Mouse (Mus musculus): Measurements from ENCODE around the gene Glyr1. TPM values are rescaled to one million over a fixed set of nuclear protein-coding genes. Genes with fewer than 3 reads are reported as not detected.

Glyr1 gene
- polyA plus RNA-seq, 2 experiments, result 21.7 to 26.4 TPM

- WGBS (ENCODE audit: insufficient replicate concordance), result 78% methylated on average over 4 of the region's 4 CpGs
- H3K36me3 ChIP-seq (replicated peaks; ENCODE audit: control insufficient read depth, insufficient read depth, low read depth), result peaks cover 34% of the 10 kb centered on the region
Observed at GRCm38 (mm10) chr16:5085196-5085595, 35.5 kb upstream of the Glyr1 start.

GRCm38 (mm10) chr16:5074341-5074740, 24.7 kb upstream of the Glyr1 start:
- H3K4me1 ChIP-seq (replicated peaks; ENCODE audit: control insufficient read depth in 2 of 2, insufficient read depth in 2 of 2, low read length in 1 of 2), result no peaks in the 10 kb centered on the region
- no peak for DNase-seq (ENCODE audit: low read depth in 3 of 3, low spot score in 3 of 3)
- H3K27ac ChIP-seq, result no peak overlapping the region
- H3K27me3 ChIP-seq (ENCODE audit: control insufficient read depth, insufficient read depth, low read length), result no peaks in the 10 kb centered on the region
- no peak overlapping the region for H3K9ac ChIP-seq (replicated peaks)
- H3K9me3 ChIP-seq (ENCODE audit: control insufficient read depth, low read length), result no peaks in the 10 kb centered on the region
- TF ChIP-seq CTCF (IDR thresholded peaks at IDR 0.05; ENCODE audit: low read depth) (no peak), EP300 (IDR thresholded peaks at IDR 0.05; ENCODE audit: low read depth) (no peak)
- ATAC-seq (ENCODE audit: insufficient read depth), result no peak
- 84% methylated on average over 5 of the region's 5 CpGs for WGBS (ENCODE audit: insufficient replicate concordance)
- H3K36me3 ChIP-seq (replicated peaks; ENCODE audit: control insufficient read depth, insufficient read depth, low read depth), result peaks cover 82% of the 10 kb centered on the region
- no peak overlapping the region for H3K4me2 ChIP-seq (ENCODE audit: low read depth)
- no peak overlapping the region for H3K4me3 ChIP-seq (ENCODE audit: insufficient read depth in 1 of 2, low read depth in 2 of 2, low read length in 2 of 2)

More at GRCm38 (mm10) chr16:5085196-5085595, 35.5 kb upstream of the Glyr1 start:
- H3K4me2 ChIP-seq (ENCODE audit: low read depth), result no peak overlapping the region
- H3K27ac ChIP-seq, result no peak overlapping the region
- H3K9ac ChIP-seq (replicated peaks), result no peak overlapping the region
- H3K4me1 ChIP-seq (replicated peaks; ENCODE audit: control insufficient read depth in 2 of 2, insufficient read depth in 2 of 2, low read length in 1 of 2), result no peaks in the 10 kb centered on the region
- H3K4me3 ChIP-seq (ENCODE audit: insufficient read depth in 1 of 2, low read depth in 2 of 2, low read length in 2 of 2), result no peak overlapping the region
- ATAC-seq (ENCODE audit: insufficient read depth) (no peak), DNase-seq (ENCODE audit: low read depth in 3 of 3, low spot score in 3 of 3) (no peak)
- no peaks in the 10 kb centered on the region for H3K9me3 ChIP-seq (ENCODE audit: control insufficient read depth, low read length)
- no peak for TF ChIP-seq EP300 (IDR thresholded peaks at IDR 0.05; ENCODE audit: low read depth)
- no peak for TF ChIP-seq CTCF (IDR thresholded peaks at IDR 0.05; ENCODE audit: low read depth)
- no peaks in the 10 kb centered on the region for H3K27me3 ChIP-seq (ENCODE audit: control insufficient read depth, insufficient read depth, low read length)

- no peak overlapping the region for H3K9ac ChIP-seq (replicated peaks)
- TF ChIP-seq EP300 (IDR thresholded peaks at IDR 0.05; ENCODE audit: low read depth), result no peak
- TF ChIP-seq CTCF (IDR thresholded peaks at IDR 0.05; ENCODE audit: low read depth), result no peak
- H3K9me3 ChIP-seq (ENCODE audit: control insufficient read depth, low read length), result no peaks in the 10 kb centered on the region
- no peaks in the 10 kb centered on the region for H3K27me3 ChIP-seq (ENCODE audit: control insufficient read depth, insufficient read depth, low read length)
- no peak overlapping the region for H3K4me3 ChIP-seq (ENCODE audit: insufficient read depth in 1 of 2, low read depth in 2 of 2, low read length in 2 of 2)
- 80% methylated on average over 7 of the region's 7 CpGs for WGBS (ENCODE audit: insufficient replicate concordance)
- H3K27ac ChIP-seq, result no peak overlapping the region
- no peak for ATAC-seq (ENCODE audit: insufficient read depth)
- DNase-seq (ENCODE audit: low read depth in 3 of 3, low spot score in 3 of 3), result no peak
- H3K4me2 ChIP-seq (ENCODE audit: low read depth), result no peak overlapping the region
- peaks cover 64% of the 10 kb centered on the region for H3K36me3 ChIP-seq (replicated peaks; ENCODE audit: control insufficient read depth, insufficient read depth, low read depth)
- no peaks in the 10 kb centered on the region for H3K4me1 ChIP-seq (replicated peaks; ENCODE audit: control insufficient read depth in 2 of 2, insufficient read depth in 2 of 2, low read length in 1 of 2)
Observed at GRCm38 (mm10) chr16:5071974-5072373, 22.3 kb upstream of the Glyr1 start.

GRCm38 (mm10) chr16:5070321-5070720, 20.7 kb upstream of the Glyr1 start:
- Histone ChIP-seq H3K4me1 (replicated peaks; ENCODE audit: control insufficient read depth in 2 of 2, insufficient read depth in 2 of 2, low read length in 1 of 2) (no peaks in the 10 kb centered on the region), H3K4me3 (ENCODE audit: insufficient read depth in 1 of 2, low read depth in 2 of 2, low read length in 2 of 2) (no peak overlapping the region), H3K27me3 (ENCODE audit: control insufficient read depth, insufficient read depth, low read length) (no peaks in the 10 kb centered on the region), H3K36me3 (replicated peaks; ENCODE audit: control insufficient read depth, insufficient read depth, low read depth) (peaks cover 51% of the 10 kb centered on the region), H3K4me2 (ENCODE audit: low read depth) (no peak overlapping the region), H3K9me3 (ENCODE audit: control insufficient read depth, low read length) (no peaks in the 10 kb centered on the region), H3K27ac (no peak overlapping the region), H3K9ac (replicated peaks) (no peak overlapping the region)
- WGBS (ENCODE audit: insufficient replicate concordance), result 80% methylated on average over 3 of the region's 3 CpGs
- ATAC-seq (ENCODE audit: insufficient read depth) (no peak), DNase-seq (ENCODE audit: low read depth in 3 of 3, low spot score in 3 of 3) (no peak)
- TF ChIP-seq EP300 (IDR thresholded peaks at IDR 0.05; ENCODE audit: low read depth), result no peak
- TF ChIP-seq CTCF (IDR thresholded peaks at IDR 0.05; ENCODE audit: low read depth), result no peak

- DNase-seq (ENCODE audit: low read depth in 3 of 3, low spot score in 3 of 3) (no peak), ATAC-seq (ENCODE audit: insufficient read depth) (no peak)
- peaks cover 33% of the 10 kb centered on the region for H3K36me3 ChIP-seq (replicated peaks; ENCODE audit: control insufficient read depth, insufficient read depth, low read depth)
- no peak overlapping the region for H3K27ac ChIP-seq
- no peaks in the 10 kb centered on the region for H3K4me1 ChIP-seq (replicated peaks; ENCODE audit: control insufficient read depth in 2 of 2, insufficient read depth in 2 of 2, low read length in 1 of 2)
- H3K4me2 ChIP-seq (ENCODE audit: low read depth), result no peak overlapping the region
- H3K9me3 ChIP-seq (ENCODE audit: control insufficient read depth, low read length), result no peaks in the 10 kb centered on the region
- WGBS (ENCODE audit: insufficient replicate concordance), result 79% methylated on average over 4 of the region's 4 CpGs
- no peaks in the 10 kb centered on the region for H3K27me3 ChIP-seq (ENCODE audit: control insufficient read depth, insufficient read depth, low read length)
- H3K4me3 ChIP-seq (ENCODE audit: insufficient read depth in 1 of 2, low read depth in 2 of 2, low read length in 2 of 2), result no peak overlapping the region
- H3K9ac ChIP-seq (replicated peaks), result no peak overlapping the region
- no peak for TF ChIP-seq EP300 (IDR thresholded peaks at IDR 0.05; ENCODE audit: low read depth)
- TF ChIP-seq CTCF (IDR thresholded peaks at IDR 0.05; ENCODE audit: low read depth), result no peak
Observed at GRCm38 (mm10) chr16:5063472-5063871, 13.8 kb upstream of the Glyr1 start.
